Mouse (Mus musculus) thymus, adult 2 months (tissue): ENCODE data around the gene Rad18. TPM values are rescaled to one million over a fixed set of nuclear protein-coding genes. Genes with fewer than 3 reads are reported as not detected.
"Not testable (repeated sequence)": the region's sequence is repeated elsewhere in the genome, so short reads cannot be mapped to it uniquely, and the experiment has no call there.

Experiments
- DNase-seq: peaks from one replicate; pipeline ENCODE4 v3.0.0; 2021
- H3K27ac ChIP-seq: fragments of 200-500 bp; 2 replicates; pipeline ENCODE4 v1.5.1; 2012; ENCODE audit warnings: low read length, control low read depth; ENCODE audit not compliant: control insufficient read depth, insufficient read depth
- H3K27me3 ChIP-seq: fragments of 200-500 bp; 2 replicates; pipeline ENCODE4 v1.6.1; 2012; ENCODE audit warnings: mild to moderate bottlenecking, low read length, moderate library complexity, mixed read lengths; ENCODE audit not compliant: control insufficient read depth, insufficient read depth
- H3K36me3 ChIP-seq: fragments of 200-500 bp; 2 replicates; pipeline ENCODE4 v1.6.1; 2012; ENCODE audit warnings: mild to moderate bottlenecking, low read length, moderate library complexity; ENCODE audit not compliant: control insufficient read depth, insufficient read depth
- H3K4me1 ChIP-seq: fragments of 200-500 bp; replicated peaks from 2 replicates; pipeline ENCODE4 v1.6.1; 2012; ENCODE audit warnings: low read length; ENCODE audit not compliant: control insufficient read depth, insufficient read depth
- H3K4me3 ChIP-seq: fragments of 200-500 bp; 2 replicates; pipeline ENCODE4 v1.5.1; 2012; ENCODE audit warnings: mild to moderate bottlenecking, low read length, control low read depth, moderate library complexity; ENCODE audit not compliant: control insufficient read depth, insufficient read depth
- CTCF ChIP-seq: fragments of 200-500 bp; IDR thresholded peaks from 2 replicates; pipeline ENCODE4 v1.5.1; 2012; ENCODE audit warnings: mild to moderate bottlenecking, control low read depth, low read length, moderate library complexity, borderline replicate concordance; ENCODE audit not compliant: control insufficient read depth, poor library complexity, insufficient read depth; ENCODE audit errors: extremely low read depth
- POLR2A ChIP-seq: fragments of 200-500 bp; IDR thresholded peaks from 2 replicates; pipeline ENCODE4 v1.6.1; 2012; ENCODE audit warnings: mild to moderate bottlenecking, low read length, control low read depth, moderate library complexity; ENCODE audit not compliant: control insufficient read depth, poor library complexity, insufficient read depth; ENCODE audit errors: extremely low read depth
- WGBS: fragments of 180-500 bp; shearing (Covaris S2); methylation state at CpG from one replicate; pipeline ENCODE4 v1.1.7; 2018; 5-methylcytosine and 5-hydroxymethylcytosine counted together
- polyA plus RNA-seq: library from polyadenylated mRNA; depleted of rRNA; stranded (reverse); fragments of >200 nt; gene quantifications from 2 replicates; pipeline ENCODE4 v1.2.3, GENCODE M21; 2012

Rad18 gene
- polyA plus RNA-seq, 1 experiment, result 6.6 TPM

- Histone ChIP-seq H3K4me3 (no peak overlapping the region), H3K27me3 (no peaks in the 10 kb centered on the region), H3K27ac (no peak overlapping the region), H3K4me1 (no peaks in the 10 kb centered on the region), H3K36me3 (no peaks in the 10 kb centered on the region)
- WGBS, result 91% methylated on average over 5 of the region's 5 CpGs
- no peak for DNase-seq
- no peak for TF ChIP-seq POLR2A
- TF ChIP-seq CTCF, result no peak
Measured at GRCm38 (mm10) chr6:112720409-112721080, 24.1 kb upstream of the Rad18 start.

- Histone ChIP-seq H3K36me3 (no peaks in the 10 kb centered on the region), H3K4me3 (no peak overlapping the region), H3K4me1 (no peaks in the 10 kb centered on the region), H3K27me3 (no peaks in the 10 kb centered on the region), H3K27ac (no peak overlapping the region)
- TF ChIP-seq POLR2A (no peak), CTCF (no peak)
- 97% methylated on average over 1 of the region's 1 CpGs for WGBS
- no peak for DNase-seq
Measured at GRCm38 (mm10) chr6:112719983-112720382, 23.5 kb upstream of the Rad18 start.

GRCm38 (mm10) chr6:112717168-112717567 is 20.7 kb upstream of the Rad18 start:
- 37% methylated on average over 5 of the region's 5 CpGs for WGBS
- no peaks in the 10 kb centered on the region for H3K4me1 ChIP-seq
- TF ChIP-seq CTCF (0 out of 2 replicates have a peak, but pooled peaks have one; percentile 15), POLR2A (no peak)
- no peaks in the 10 kb centered on the region for H3K27me3 ChIP-seq
- H3K36me3 ChIP-seq, result no peaks in the 10 kb centered on the region
- H3K4me3 ChIP-seq, result no peak overlapping the region
- no peak overlapping the region for H3K27ac ChIP-seq
- DNase-seq, result peak; percentile 30

- Histone ChIP-seq H3K27me3 (no peaks in the 10 kb centered on the region), H3K4me3 (no peak overlapping the region), H3K27ac (no peak overlapping the region), H3K36me3 (no peaks in the 10 kb centered on the region), H3K4me1 (no peaks in the 10 kb centered on the region)
- DNase-seq, result no peak
- no peak for TF ChIP-seq POLR2A
- TF ChIP-seq CTCF, result no peak
- WGBS, result 81% methylated on average over 3 of the region's 3 CpGs
Measured at GRCm38 (mm10) chr6:112713951-112714350, 17.5 kb upstream of the Rad18 start.

- H3K4me1 ChIP-seq, H3K36me3 ChIP-seq, H3K27ac ChIP-seq, H3K27me3 ChIP-seq, DNase-seq, H3K4me3 ChIP-seq: not testable (repeated sequence)
- WGBS, result 89% methylated on average over 4 of the region's 4 CpGs
Measured at GRCm38 (mm10) chr6:112702296-112702695, 5.8 kb upstream of the Rad18 start.

- WGBS, result 0% methylated on average over 1 of the region's 1 CpGs
- H3K36me3 ChIP-seq, result no peaks in the 10 kb centered on the region
- H3K27me3 ChIP-seq, result no peaks in the 10 kb centered on the region
- H3K4me3 ChIP-seq, result no peak overlapping the region
- peaks cover 3% of the 10 kb centered on the region; the same call in 1 of the 2 replicates for H3K4me1 ChIP-seq
- TF ChIP-seq CTCF, result no peak
- no peak for TF ChIP-seq POLR2A
- H3K27ac ChIP-seq, result no peak overlapping the region
- DNase-seq, result peak; percentile 47
Measured at GRCm38 (mm10) chr6:112700392-112700791, 3.9 kb upstream of the Rad18 start.

- no peak for TF ChIP-seq POLR2A
- TF ChIP-seq CTCF, result no peak
- Histone ChIP-seq H3K27ac (no peak overlapping the region), H3K4me1 (peaks cover 3% of the 10 kb centered on the region; the same call in 1 of the 2 replicates), H3K36me3 (no peaks in the 10 kb centered on the region), H3K4me3 (no peak overlapping the region), H3K27me3 (no peaks in the 10 kb centered on the region)
- DNase-seq, result no peak
- 91% methylated on average over 1 of the region's 1 CpGs for WGBS
Measured at GRCm38 (mm10) chr6:112699115-112699514, 2.6 kb upstream of the Rad18 start.
